Mouse (Mus musculus) lung, embryonic 14.5 days (tissue): ENCODE measurements around the gene Defb36. TPM values are rescaled to one million over a fixed set of nuclear protein-coding genes. Genes with fewer than 3 reads are reported as not detected.

Experiments used
- ATAC-seq: fragments of 200-750 bp; cut with Nextera tagmentation; 2 replicates; pipeline ENCODE4 v1.8.0; 2017; ENCODE audit warnings: mild to moderate bottlenecking, moderate TSS enrichment, moderate library complexity; ENCODE audit not compliant: insufficient read depth
- DNase-seq: peaks from one replicate; pipeline ENCODE4 v3.0.0-alpha.2; 2015
- H3K27ac ChIP-seq: fragments of 300-500 bp; sonication (generic); 2 replicates; pipeline ENCODE4 v1.5.1; 2014; ENCODE audit warnings: low read depth, mild to moderate bottlenecking, moderate library complexity
- H3K27me3 ChIP-seq: fragments of 300-500 bp; sonication (generic); 2 replicates; pipeline ENCODE4 v1.6.1; 2014; ENCODE audit warnings: low read length, control low read depth; ENCODE audit not compliant: insufficient read depth
- H3K36me3 ChIP-seq: fragments of 300-500 bp; sonication (generic); 2 replicates; pipeline ENCODE4 v1.6.1; 2014; ENCODE audit warnings: control low read depth; ENCODE audit not compliant: insufficient read depth
- H3K4me1 ChIP-seq: fragments of 300-500 bp; sonication (generic); 2 replicates; pipeline ENCODE4 v1.6.1; 2014; ENCODE audit warnings: antibody characterized with exemption, control low read depth; ENCODE audit not compliant: insufficient read depth
- H3K4me2 ChIP-seq: fragments of 300-500 bp; sonication (generic); 2 replicates; pipeline ENCODE4 v1.6.1; 2014; ENCODE audit warnings: mild to moderate bottlenecking
- H3K4me3 ChIP-seq: fragments of 300-500 bp; sonication (generic); 2 replicates; pipeline ENCODE4 v1.5.1; 2014; ENCODE audit warnings: low read depth, low read length
- H3K9ac ChIP-seq: fragments of 300-500 bp; sonication (generic); 2 replicates; pipeline ENCODE4 v1.6.1; 2014
- H3K9me3 ChIP-seq: fragments of 300-500 bp; sonication (generic); 2 replicates; pipeline ENCODE4 v1.6.1; 2016; ENCODE audit warnings: low read depth, low read length, control low read depth
- CTCF ChIP-seq: IDR thresholded peaks from 2 replicates; pipeline ENCODE4 v1.5.1; 2016; ENCODE audit warnings: antibody characterized with exemption, low read depth
- WGBS: fragments of 180-500 bp; shearing (Covaris S2); extraction: QIAGEN DNeasy Blood & Tissue Kit; methylation state at CpG from one replicate; pipeline ENCODE4 v1.1.7; 2014; 5-methylcytosine and 5-hydroxymethylcytosine counted together
- polyA plus RNA-seq: library from polyadenylated mRNA; unstranded; fragments of >200 nt; fragmentation: Nextera tagmentation; extraction: Ambion mirVana; gene quantifications from 2 replicates; pipeline ENCODE4 v1.2.1, GENCODE M21; 2014

The Defb36 gene
- polyA plus RNA-seq, 1 experiment from 2014 or later: not detected

DNA sequence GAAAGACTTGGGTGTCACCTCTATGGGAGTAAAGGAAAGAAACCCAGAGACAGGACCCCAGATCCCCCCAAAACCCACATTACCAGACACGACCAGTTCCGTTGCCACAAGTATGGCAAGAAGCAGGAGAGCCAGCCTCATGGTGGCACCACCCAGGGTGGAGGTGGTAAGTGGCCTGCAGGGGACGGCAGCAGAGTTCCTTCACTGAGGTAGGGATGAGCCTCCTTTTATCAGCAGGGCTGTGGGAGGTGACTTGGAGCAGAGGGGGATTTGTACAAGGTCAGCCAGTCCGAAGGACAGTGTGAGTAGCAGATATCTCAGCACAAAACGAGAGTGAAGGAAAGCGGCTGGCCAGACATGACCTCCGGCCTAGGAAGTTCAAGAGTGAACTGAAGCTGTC is 24.0 kb upstream of the Defb36 start, which contains the start of gene Defb19:
TSS of gene Defb19 (minus strand) at position 206 of the 400 bp plus-strand sequence.
- WGBS: 49% methylated on average over 7 of the region's 7 CpGs
- H3K9me3 ChIP-seq: no peaks in the 10 kb centered on the region
- no peak for DNase-seq
- no peak within 1 kb of the TSS for H3K27ac ChIP-seq
- ATAC-seq: no peak
- no peaks in the 10 kb centered on the region for H3K36me3 ChIP-seq
- no peak within 1 kb of the TSS for H3K9ac ChIP-seq
- no peak for TF ChIP-seq CTCF
- H3K4me3 ChIP-seq: no peak within 1 kb of the TSS
- no peak within 1 kb of the TSS for H3K4me2 ChIP-seq
- H3K4me1 ChIP-seq: no peaks in the 10 kb centered on the region
- H3K27me3 ChIP-seq: no peaks in the 10 kb centered on the region

DNA sequence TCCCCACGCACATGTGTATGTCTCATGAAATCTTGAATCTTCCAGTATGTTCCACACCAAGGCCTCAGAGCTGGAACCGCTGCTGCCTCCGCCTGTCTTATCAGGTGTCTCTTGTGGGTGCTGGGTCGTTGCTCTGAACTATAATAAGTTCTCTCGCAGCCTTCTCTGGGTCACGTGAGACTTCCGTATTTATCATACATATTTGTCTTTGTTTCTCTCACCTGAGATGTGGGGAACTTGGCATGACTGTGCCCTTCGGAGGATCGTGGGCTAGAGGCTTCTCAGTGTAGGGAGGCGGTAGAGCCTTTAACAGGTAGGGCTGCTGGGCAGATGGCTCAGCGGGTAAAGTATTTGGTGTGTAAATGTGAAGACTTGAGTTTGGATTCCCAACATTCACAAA is 23.5 kb upstream of the Defb36 start:
- 61% methylated on average over 11 of the region's 11 CpGs for WGBS
- no peak for TF ChIP-seq CTCF
- Histone ChIP-seq H3K9ac (no peak overlapping the region), H3K4me2 (no peak overlapping the region), H3K4me3 (no peak overlapping the region), H3K27ac (no peak overlapping the region), H3K9me3 (no peaks in the 10 kb centered on the region), H3K36me3 (no peaks in the 10 kb centered on the region), H3K27me3 (no peaks in the 10 kb centered on the region), H3K4me1 (no peaks in the 10 kb centered on the region)
- DNase-seq (no peak), ATAC-seq (no peak)

GRCm38 (mm10) chr2:152586926-152587560 is 17.1 kb upstream of the Defb36 start:
- H3K4me1 ChIP-seq: no peaks in the 10 kb centered on the region
- peak; percentile 49; the same call in 1 of the 2 replicates for TF ChIP-seq CTCF
- no peak overlapping the region for H3K4me2 ChIP-seq
- ATAC-seq: no peak
- peak; percentile 23 for DNase-seq
- no peaks in the 10 kb centered on the region for H3K36me3 ChIP-seq
- H3K27me3 ChIP-seq: no peaks in the 10 kb centered on the region
- 64% methylated on average over 4 of the region's 4 CpGs for WGBS
- no peaks in the 10 kb centered on the region for H3K9me3 ChIP-seq
- no peak overlapping the region for H3K9ac ChIP-seq
- no peak overlapping the region for H3K4me3 ChIP-seq
- H3K27ac ChIP-seq: no peak overlapping the region

- no peak for DNase-seq
- H3K9ac ChIP-seq: no peak overlapping the region
- H3K36me3 ChIP-seq: no peaks in the 10 kb centered on the region
- H3K9me3 ChIP-seq: no peaks in the 10 kb centered on the region
- H3K4me1 ChIP-seq: no peaks in the 10 kb centered on the region
- no peak overlapping the region for H3K4me2 ChIP-seq
- H3K4me3 ChIP-seq: no peak overlapping the region
- H3K27ac ChIP-seq: no peak overlapping the region
- H3K27me3 ChIP-seq: no peaks in the 10 kb centered on the region
- 29% methylated on average over 2 of the region's 2 CpGs for WGBS
- no peak for ATAC-seq
- TF ChIP-seq CTCF: no peak
Measured at GRCm38 (mm10) chr2:152588450-152588849, 15.7 kb upstream of the Defb36 start.

GRCm38 (mm10) chr2:152589021-152589420 is 15.1 kb upstream of the Defb36 start:
- no peak for TF ChIP-seq CTCF
- Histone ChIP-seq H3K36me3 (no peaks in the 10 kb centered on the region), H3K27me3 (no peaks in the 10 kb centered on the region), H3K4me2 (no peak overlapping the region), H3K9me3 (no peaks in the 10 kb centered on the region), H3K9ac (no peak overlapping the region), H3K4me3 (no peak overlapping the region), H3K4me1 (no peaks in the 10 kb centered on the region), H3K27ac (no peak overlapping the region)
- ATAC-seq: no peak
- 29% methylated on average over 6 of the region's 6 CpGs for WGBS
- DNase-seq: no peak

GRCm38 (mm10) chr2:152599299-152599698 is 4.8 kb upstream of the Defb36 start, which contains the start of gene Defb45:
TSS of gene Defb45 (minus strand) at chr2:152599399.
- H3K9ac ChIP-seq: no peak within 1 kb of the TSS
- ATAC-seq (no peak), DNase-seq (no peak)
- H3K27ac ChIP-seq: no peak within 1 kb of the TSS
- no peaks in the 10 kb centered on the region for H3K36me3 ChIP-seq
- WGBS: 53% methylated on average over 7 of the region's 7 CpGs
- H3K4me2 ChIP-seq: no peak within 1 kb of the TSS
- no peak within 1 kb of the TSS for H3K4me3 ChIP-seq
- no peaks in the 10 kb centered on the region for H3K4me1 ChIP-seq
- H3K9me3 ChIP-seq: no peaks in the 10 kb centered on the region
- no peak for TF ChIP-seq CTCF
- H3K27me3 ChIP-seq: no peaks in the 10 kb centered on the region

DNA sequence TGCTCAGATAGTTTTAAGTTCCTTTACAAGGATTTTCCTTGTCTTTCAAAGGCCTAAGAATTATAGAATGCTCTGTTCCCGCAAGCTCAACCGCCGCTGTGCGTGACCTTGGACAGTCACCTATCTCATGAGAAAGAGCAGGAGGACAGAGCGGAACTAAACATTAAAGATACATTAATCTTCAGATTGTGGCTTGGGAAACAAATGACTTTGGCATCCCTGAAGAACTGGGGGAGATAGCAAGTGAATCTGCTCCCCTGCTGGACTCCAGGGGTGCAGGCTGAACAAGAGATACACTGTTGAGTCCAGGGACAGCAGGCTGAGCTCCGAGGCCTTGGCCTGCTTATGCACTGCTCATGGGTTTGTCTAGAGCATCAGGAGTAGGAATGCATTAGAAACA is 4.1 kb upstream of the Defb36 start:
- WGBS: 69% methylated on average over 6 of the region's 6 CpGs
- H3K4me1 ChIP-seq: no peaks in the 10 kb centered on the region
- H3K27ac ChIP-seq: no peak overlapping the region
- TF ChIP-seq CTCF: no peak
- no peak overlapping the region for H3K9ac ChIP-seq
- no peaks in the 10 kb centered on the region for H3K36me3 ChIP-seq
- H3K27me3 ChIP-seq: no peaks in the 10 kb centered on the region
- H3K4me3 ChIP-seq: no peak overlapping the region
- H3K9me3 ChIP-seq: no peaks in the 10 kb centered on the region
- DNase-seq: no peak
- H3K4me2 ChIP-seq: no peak overlapping the region
- no peak for ATAC-seq
